Mouse (Mus musculus) lung, adult 2 months (tissue): ENCODE data around the gene Nt5e.

Experiments used
- CTCF ChIP-seq: fragments of 200-500 bp; IDR thresholded peaks from 2 replicates; pipeline ENCODE4 v1.5.1; 2011; ENCODE audit warnings: mild to moderate bottlenecking, low read length, control low read depth; ENCODE audit not compliant: insufficient read depth
- POLR2A ChIP-seq: fragments of 200-500 bp; IDR thresholded peaks from 2 replicates; pipeline ENCODE4 v1.6.1; 2011; ENCODE audit warnings: low read depth, mild to moderate bottlenecking, control low read depth, low read length, borderline replicate concordance; ENCODE audit errors: extremely low read depth

- TF ChIP-seq POLR2A = no peak
- TF ChIP-seq CTCF = no peak
Measured at GRCm38 (mm10) chr9:88359140-88359539, 32.1 kb downstream of the Nt5e start.
